Mouse (Mus musculus): ENCODE data around the gene Elf2. TPM values are rescaled to one million over a fixed set of nuclear protein-coding genes. Genes with fewer than 3 reads are reported as not detected.

Gene Elf2
- polyA plus RNA-seq, 1 experiment from 2014 or later = 54.0 TPM

- 83% methylated on average over 5 of the region's 5 CpGs for WGBS
- Histone ChIP-seq H3K4me3 (ENCODE audit: low read depth, low read length) (no peak overlapping the region), H3K27ac (replicated peaks; ENCODE audit: low read depth, low read length) (no peak overlapping the region)
These were observed 105.8 kb downstream of the Elf2 start for GRCm38 (mm10) chr3:51234752-51235055.

GRCm38 (mm10) chr3:51233918-51234751 is 106.3 kb downstream of the Elf2 start:
- WGBS = 53% methylated on average over 13 of the region's 13 CpGs
- Histone ChIP-seq H3K4me2 (ENCODE audit: low read depth, severe bottlenecking) (no peak overlapping the region), H3K4me3 (ENCODE audit: low read depth, low read length) (no peak overlapping the region), H3K9me3 (ENCODE audit: control insufficient read depth, low read length) (no peaks in the 10 kb centered on the region), H3K36me3 (ENCODE audit: control insufficient read depth, insufficient read depth, low read length) (peaks cover 2% of the 10 kb centered on the region; the same call in 1 of the 2 replicates), H3K9ac (ENCODE audit: low read length) (no peak overlapping the region), H3K4me1 (ENCODE audit: control insufficient read depth, insufficient read depth, low read length) (no peaks in the 10 kb centered on the region), H3K27me3 (ENCODE audit: control insufficient read depth, insufficient read depth, low read length) (no peaks in the 10 kb centered on the region), H3K27ac (replicated peaks; ENCODE audit: low read depth, low read length) (no peak overlapping the region)
- DNase-seq (ENCODE audit: low spot score) (peak; percentile 94), ATAC-seq (ENCODE audit: insufficient number of reproducible peaks, low FRiP score, low TSS enrichment, low read depth) (peak; percentile 62; the same call in 1 of the 2 replicates)

More at GRCm38 (mm10) chr3:51234752-51235055, 105.8 kb downstream of the Elf2 start:
- H3K4me1 ChIP-seq (ENCODE audit: control insufficient read depth, insufficient read depth, low read length) = no peaks in the 10 kb centered on the region
- ATAC-seq (ENCODE audit: insufficient number of reproducible peaks, low FRiP score, low TSS enrichment, low read depth) (no peak), DNase-seq (ENCODE audit: low spot score) (no peak)
- H3K9ac ChIP-seq (ENCODE audit: low read length) = no peak overlapping the region
- H3K4me2 ChIP-seq (ENCODE audit: low read depth, severe bottlenecking) = no peak overlapping the region
- H3K36me3 ChIP-seq (ENCODE audit: control insufficient read depth, insufficient read depth, low read length) = peaks cover 2% of the 10 kb centered on the region; the same call in 1 of the 2 replicates
- no peaks in the 10 kb centered on the region for H3K27me3 ChIP-seq (ENCODE audit: control insufficient read depth, insufficient read depth, low read length)
- H3K9me3 ChIP-seq (ENCODE audit: control insufficient read depth, low read length) = no peaks in the 10 kb centered on the region

- Histone ChIP-seq H3K9ac (ENCODE audit: low read length) (no peak overlapping the region), H3K27ac (replicated peaks; ENCODE audit: low read depth, low read length) (no peak overlapping the region), H3K36me3 (ENCODE audit: control insufficient read depth, insufficient read depth, low read length) (no peaks in the 10 kb centered on the region; the same call in 1 of the 2 replicates), H3K27me3 (ENCODE audit: control insufficient read depth, insufficient read depth, low read length) (no peaks in the 10 kb centered on the region), H3K4me3 (ENCODE audit: low read depth, low read length) (no peak overlapping the region), H3K4me2 (ENCODE audit: low read depth, severe bottlenecking) (no peak overlapping the region), H3K9me3 (ENCODE audit: control insufficient read depth, low read length) (no peaks in the 10 kb centered on the region), H3K4me1 (ENCODE audit: control insufficient read depth, insufficient read depth, low read length) (no peaks in the 10 kb centered on the region)
- WGBS = 69% methylated on average over 5 of the region's 5 CpGs
- ATAC-seq (ENCODE audit: insufficient number of reproducible peaks, low FRiP score, low TSS enrichment, low read depth) = no peak
- DNase-seq (ENCODE audit: low spot score) = no peak
These were observed 107.0 kb downstream of the Elf2 start for GRCm38 (mm10) chr3:51233474-51233873.

GRCm38 (mm10) chr3:51232205-51232910 is 108.1 kb downstream of the Elf2 start:
- Histone ChIP-seq H3K36me3 (ENCODE audit: control insufficient read depth, insufficient read depth, low read length) (no peaks in the 10 kb centered on the region; the same call in 1 of the 2 replicates), H3K9ac (ENCODE audit: low read length) (no peak overlapping the region), H3K4me1 (ENCODE audit: control insufficient read depth, insufficient read depth, low read length) (no peaks in the 10 kb centered on the region), H3K27ac (replicated peaks; ENCODE audit: low read depth, low read length) (no peak overlapping the region), H3K4me2 (ENCODE audit: low read depth, severe bottlenecking) (no peak overlapping the region), H3K9me3 (ENCODE audit: control insufficient read depth, low read length) (no peaks in the 10 kb centered on the region), H3K27me3 (ENCODE audit: control insufficient read depth, insufficient read depth, low read length) (no peaks in the 10 kb centered on the region), H3K4me3 (ENCODE audit: low read depth, low read length) (no peak overlapping the region)
- DNase-seq (ENCODE audit: low spot score) = no peak
- no peak for ATAC-seq (ENCODE audit: insufficient number of reproducible peaks, low FRiP score, low TSS enrichment, low read depth)
- WGBS = 94% methylated on average over 3 of the region's 3 CpGs

GRCm38 (mm10) chr3:51231499-51231898 is 109.0 kb downstream of the Elf2 start:
- H3K4me2 ChIP-seq (ENCODE audit: low read depth, severe bottlenecking) = no peak overlapping the region
- H3K27ac ChIP-seq (replicated peaks; ENCODE audit: low read depth, low read length) = no peak overlapping the region
- H3K9ac ChIP-seq (ENCODE audit: low read length) = no peak overlapping the region
- no peak for ATAC-seq (ENCODE audit: insufficient number of reproducible peaks, low FRiP score, low TSS enrichment, low read depth)
- WGBS = 78% methylated on average over 3 of the region's 3 CpGs
- H3K4me1 ChIP-seq (ENCODE audit: control insufficient read depth, insufficient read depth, low read length) = no peaks in the 10 kb centered on the region
- H3K36me3 ChIP-seq (ENCODE audit: control insufficient read depth, insufficient read depth, low read length) = no peaks in the 10 kb centered on the region; the same call in 1 of the 2 replicates
- DNase-seq (ENCODE audit: low spot score) = no peak
- H3K27me3 ChIP-seq (ENCODE audit: control insufficient read depth, insufficient read depth, low read length) = no peaks in the 10 kb centered on the region
- no peak overlapping the region for H3K4me3 ChIP-seq (ENCODE audit: low read depth, low read length)
- no peaks in the 10 kb centered on the region for H3K9me3 ChIP-seq (ENCODE audit: control insufficient read depth, low read length)

GRCm38 (mm10) chr3:51230886-51231285 is 109.6 kb downstream of the Elf2 start:
- H3K9ac ChIP-seq (ENCODE audit: low read length) = no peak overlapping the region
- no peaks in the 10 kb centered on the region for H3K9me3 ChIP-seq (ENCODE audit: control insufficient read depth, low read length)
- H3K27me3 ChIP-seq (ENCODE audit: control insufficient read depth, insufficient read depth, low read length) = no peaks in the 10 kb centered on the region
- ATAC-seq (ENCODE audit: insufficient number of reproducible peaks, low FRiP score, low TSS enrichment, low read depth) (no peak), DNase-seq (ENCODE audit: low spot score) (no peak)
- H3K4me3 ChIP-seq (ENCODE audit: low read depth, low read length) = no peak overlapping the region
- no peak overlapping the region for H3K27ac ChIP-seq (replicated peaks; ENCODE audit: low read depth, low read length)
- H3K36me3 ChIP-seq (ENCODE audit: control insufficient read depth, insufficient read depth, low read length) = no peaks in the 10 kb centered on the region
- H3K4me1 ChIP-seq (ENCODE audit: control insufficient read depth, insufficient read depth, low read length) = no peaks in the 10 kb centered on the region
- no peak overlapping the region for H3K4me2 ChIP-seq (ENCODE audit: low read depth, severe bottlenecking)
- WGBS = 77% methylated on average over 5 of the region's 5 CpGs

- H3K9ac ChIP-seq (ENCODE audit: low read length) = no peak overlapping the region
- DNase-seq (ENCODE audit: low spot score) (no peak), ATAC-seq (ENCODE audit: insufficient number of reproducible peaks, low FRiP score, low TSS enrichment, low read depth) (no peak)
- H3K4me1 ChIP-seq (ENCODE audit: control insufficient read depth, insufficient read depth, low read length) = no peaks in the 10 kb centered on the region; the same call in 1 of the 2 replicates
- no peaks in the 10 kb centered on the region for H3K9me3 ChIP-seq (ENCODE audit: control insufficient read depth, low read length)
- H3K36me3 ChIP-seq (ENCODE audit: control insufficient read depth, insufficient read depth, low read length) = no peaks in the 10 kb centered on the region
- H3K27ac ChIP-seq (replicated peaks; ENCODE audit: low read depth, low read length) = no peak overlapping the region
- no peak overlapping the region for H3K4me3 ChIP-seq (ENCODE audit: low read depth, low read length)
- H3K4me2 ChIP-seq (ENCODE audit: low read depth, severe bottlenecking) = no peak overlapping the region
- H3K27me3 ChIP-seq (ENCODE audit: control insufficient read depth, insufficient read depth, low read length) = no peaks in the 10 kb centered on the region
- 92% methylated on average over 6 of the region's 6 CpGs for WGBS
These were observed 110.2 kb downstream of the Elf2 start for GRCm38 (mm10) chr3:51230146-51230835.

- H3K27ac ChIP-seq (replicated peaks; ENCODE audit: low read depth, low read length) = no peak overlapping the region
- H3K4me2 ChIP-seq (ENCODE audit: low read depth, severe bottlenecking) = no peak overlapping the region
- no peaks in the 10 kb centered on the region for H3K36me3 ChIP-seq (ENCODE audit: control insufficient read depth, insufficient read depth, low read length)
- DNase-seq (ENCODE audit: low spot score) (no peak), ATAC-seq (ENCODE audit: insufficient number of reproducible peaks, low FRiP score, low TSS enrichment, low read depth) (no peak)
- no peaks in the 10 kb centered on the region for H3K9me3 ChIP-seq (ENCODE audit: control insufficient read depth, low read length)
- no peaks in the 10 kb centered on the region; the same call in 1 of the 2 replicates for H3K4me1 ChIP-seq (ENCODE audit: control insufficient read depth, insufficient read depth, low read length)
- H3K9ac ChIP-seq (ENCODE audit: low read length) = no peak overlapping the region
- H3K4me3 ChIP-seq (ENCODE audit: low read depth, low read length) = no peak overlapping the region
- WGBS = 85% methylated on average over 3 of the region's 3 CpGs
- no peaks in the 10 kb centered on the region for H3K27me3 ChIP-seq (ENCODE audit: control insufficient read depth, insufficient read depth, low read length)
These were observed 111.2 kb downstream of the Elf2 start for GRCm38 (mm10) chr3:51229226-51229625.

Measured in limb, embryonic 11.5 days (tissue).